Mouse (Mus musculus): Measurements from ENCODE around the gene Tub. TPM values are rescaled to one million over a fixed set of nuclear protein-coding genes. Genes with fewer than 3 reads are reported as not detected.

Gene Tub
- total and polyA plus RNA-seq, 2 experiments from 2014 or later, result 44.3 to 159 TPM

DNA sequence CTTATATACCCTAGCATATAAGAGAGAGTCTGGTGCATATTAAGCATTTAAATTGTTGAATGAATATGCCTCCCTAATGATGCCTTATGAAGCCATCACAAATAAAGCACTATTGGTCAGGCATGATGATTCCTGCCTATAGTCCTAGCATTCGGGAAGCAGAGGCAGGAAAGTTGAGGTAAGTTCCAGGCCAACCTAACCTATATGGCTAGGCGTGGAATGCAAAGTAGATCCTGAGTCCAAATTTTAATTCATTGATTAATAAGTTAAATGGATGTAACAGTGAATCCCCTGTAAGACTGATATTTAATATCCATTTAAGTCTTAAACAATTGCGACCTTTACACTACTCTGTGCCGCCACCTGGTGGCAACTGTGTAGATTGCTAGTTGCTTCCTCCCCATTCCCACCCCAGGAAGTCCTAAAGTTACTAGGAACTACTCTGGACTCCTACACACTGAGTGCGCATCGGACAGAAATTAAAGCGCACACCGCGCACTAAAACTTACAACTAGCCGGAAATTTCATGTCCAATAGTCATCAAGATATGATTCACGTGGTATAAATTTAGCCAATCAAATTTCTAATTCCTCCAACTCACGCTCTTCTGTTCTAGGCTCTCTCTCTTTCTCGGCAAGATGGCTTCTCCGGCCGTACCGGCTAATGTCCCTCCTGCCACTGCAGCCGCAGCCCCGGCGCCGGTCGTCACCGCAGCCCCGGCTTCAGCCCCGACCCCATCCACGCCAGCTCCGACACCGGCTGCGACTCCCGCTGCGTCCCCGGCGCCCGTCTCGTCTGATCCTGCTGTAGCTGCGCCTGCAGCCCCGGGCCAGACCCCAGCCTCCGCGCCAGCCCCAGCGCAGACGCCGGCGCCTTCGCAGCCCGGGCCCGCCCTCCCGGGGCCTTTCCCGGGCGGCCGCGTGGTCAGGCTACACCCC is 16.1 kb upstream of the Tub start, which contains the start of gene Eif3f:
Gene Eif3f, plus strand, starts transcription at position 624 of the 938 bp plus-strand sequence.
- peak; percentile 96 for TF ChIP-seq CTCF (IDR thresholded peaks at IDR 0.05)
- Histone ChIP-seq H3K27ac (ENCODE audit: low read depth, low read length) (peak within 1 kb of the TSS; percentile 87), H3K4me1 (ENCODE audit: insufficient read depth, low read length) (peaks cover 11% of the 10 kb centered on the region; the same call in 1 of the 2 replicates), H3K36me3 (ENCODE audit: insufficient read depth, low read length) (peaks cover 19% of the 10 kb centered on the region), H3K9me3 (ENCODE audit: low read length) (no peaks in the 10 kb centered on the region), H3K27me3 (ENCODE audit: insufficient read depth, low read length) (no peaks in the 10 kb centered on the region), H3K9ac (replicated peaks; ENCODE audit: low read length, poor library complexity, severe bottlenecking) (peak within 1 kb of the TSS; percentile 92), H3K4me3 (ENCODE audit: low read depth, low read length) (peak within 1 kb of the TSS; percentile 100), H3K4me2 (ENCODE audit: low read depth, low read length, poor library complexity, severe bottlenecking) (peak within 1 kb of the TSS; percentile 87)
- ATAC-seq (ENCODE audit: low FRiP score) (peak; percentile 97), DNase-seq (ENCODE audit: low spot score) (peak; percentile 99)
- WGBS, result 2% methylated on average over 50 of the region's 50 CpGs

DNA sequence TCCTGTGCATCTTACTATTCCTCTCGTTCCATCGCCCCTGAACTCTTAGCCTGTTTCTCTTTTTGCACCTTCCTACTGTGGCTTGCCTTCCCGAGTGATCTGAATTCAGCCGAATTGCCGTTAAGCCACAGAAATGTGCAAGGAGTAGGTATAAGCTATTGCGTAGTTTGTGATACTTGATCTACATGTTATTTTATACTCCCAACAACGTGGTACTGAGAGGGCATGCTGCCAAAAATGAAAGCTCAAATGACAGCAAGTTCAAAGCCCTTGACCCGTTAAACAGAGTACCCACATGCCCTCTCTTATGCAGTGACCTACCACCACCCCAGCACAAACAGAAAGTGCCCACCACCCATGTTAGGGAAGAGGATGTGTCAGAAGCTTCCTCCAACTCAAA is 15.3 kb upstream of the Tub start:
- Histone ChIP-seq H3K9ac (replicated peaks; ENCODE audit: low read length, poor library complexity, severe bottlenecking) (peak overlapping the region; percentile 92), H3K4me2 (ENCODE audit: low read depth, low read length, poor library complexity, severe bottlenecking) (peak overlapping the region; percentile 87), H3K27me3 (ENCODE audit: insufficient read depth, low read length) (no peaks in the 10 kb centered on the region), H3K4me1 (ENCODE audit: insufficient read depth, low read length) (peaks cover 11% of the 10 kb centered on the region; the same call in 1 of the 2 replicates), H3K9me3 (ENCODE audit: low read length) (no peaks in the 10 kb centered on the region), H3K27ac (ENCODE audit: low read depth, low read length) (peak overlapping the region; percentile 87), H3K4me3 (ENCODE audit: low read depth, low read length) (peak overlapping the region; percentile 100), H3K36me3 (ENCODE audit: insufficient read depth, low read length) (peaks cover 22% of the 10 kb centered on the region)
- 6% methylated on average over 8 of the region's 8 CpGs for WGBS
- ATAC-seq (ENCODE audit: low FRiP score), result no peak
- no peak for DNase-seq (ENCODE audit: low spot score)
- no peak for TF ChIP-seq CTCF (IDR thresholded peaks at IDR 0.05)

GRCm38 (mm10) chr7:108935411-108935810 is 14.7 kb upstream of the Tub start:
- no peak for TF ChIP-seq CTCF (IDR thresholded peaks at IDR 0.05)
- peak overlapping the region; percentile 92 for H3K9ac ChIP-seq (replicated peaks; ENCODE audit: low read length, poor library complexity, severe bottlenecking)
- no peaks in the 10 kb centered on the region for H3K9me3 ChIP-seq (ENCODE audit: low read length)
- peaks cover 27% of the 10 kb centered on the region for H3K36me3 ChIP-seq (ENCODE audit: insufficient read depth, low read length)
- H3K27ac ChIP-seq (ENCODE audit: low read depth, low read length), result no peak overlapping the region
- peaks cover 11% of the 10 kb centered on the region; the same call in 1 of the 2 replicates for H3K4me1 ChIP-seq (ENCODE audit: insufficient read depth, low read length)
- peak overlapping the region; percentile 87 for H3K4me2 ChIP-seq (ENCODE audit: low read depth, low read length, poor library complexity, severe bottlenecking)
- H3K4me3 ChIP-seq (ENCODE audit: low read depth, low read length), result peak overlapping the region; percentile 100
- no peaks in the 10 kb centered on the region for H3K27me3 ChIP-seq (ENCODE audit: insufficient read depth, low read length)
- no peak for DNase-seq (ENCODE audit: low spot score)
- no peak for ATAC-seq (ENCODE audit: low FRiP score)
- WGBS, result 89% methylated on average over 7 of the region's 7 CpGs

DNA sequence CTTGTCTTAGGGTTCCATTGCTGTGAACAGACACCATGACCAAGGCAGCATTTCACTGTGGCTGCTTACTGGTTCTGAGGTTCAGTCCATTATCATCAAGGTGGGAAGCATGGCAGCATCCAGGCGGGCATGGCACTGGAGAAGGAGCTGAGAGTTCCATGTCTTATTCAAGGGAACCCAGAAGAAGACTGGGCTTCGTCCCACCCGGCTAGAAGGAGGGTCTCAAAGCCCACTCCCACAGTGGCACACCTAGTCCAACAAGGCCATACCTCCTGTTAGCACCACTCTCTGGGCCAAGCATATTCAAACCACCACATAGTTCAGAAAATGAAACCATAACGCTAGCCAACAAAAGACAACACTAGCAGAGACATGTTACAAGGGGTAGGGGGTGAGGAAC is 13.5 kb upstream of the Tub start:
- no peaks in the 10 kb centered on the region for H3K9me3 ChIP-seq (ENCODE audit: low read length)
- ATAC-seq (ENCODE audit: low FRiP score), result no peak
- H3K4me3 ChIP-seq (ENCODE audit: low read depth, low read length), result no peak overlapping the region
- no peaks in the 10 kb centered on the region for H3K27me3 ChIP-seq (ENCODE audit: insufficient read depth, low read length)
- no peak overlapping the region for H3K27ac ChIP-seq (ENCODE audit: low read depth, low read length)
- H3K36me3 ChIP-seq (ENCODE audit: insufficient read depth, low read length), result peaks cover 39% of the 10 kb centered on the region
- H3K4me2 ChIP-seq (ENCODE audit: low read depth, low read length, poor library complexity, severe bottlenecking), result no peak overlapping the region
- H3K9ac ChIP-seq (replicated peaks; ENCODE audit: low read length, poor library complexity, severe bottlenecking), result no peak overlapping the region
- TF ChIP-seq CTCF (IDR thresholded peaks at IDR 0.05), result no peak
- DNase-seq (ENCODE audit: low spot score), result no peak
- peaks cover 11% of the 10 kb centered on the region; the same call in 1 of the 2 replicates for H3K4me1 ChIP-seq (ENCODE audit: insufficient read depth, low read length)
- 97% methylated on average over 4 of the region's 4 CpGs for WGBS

DNA sequence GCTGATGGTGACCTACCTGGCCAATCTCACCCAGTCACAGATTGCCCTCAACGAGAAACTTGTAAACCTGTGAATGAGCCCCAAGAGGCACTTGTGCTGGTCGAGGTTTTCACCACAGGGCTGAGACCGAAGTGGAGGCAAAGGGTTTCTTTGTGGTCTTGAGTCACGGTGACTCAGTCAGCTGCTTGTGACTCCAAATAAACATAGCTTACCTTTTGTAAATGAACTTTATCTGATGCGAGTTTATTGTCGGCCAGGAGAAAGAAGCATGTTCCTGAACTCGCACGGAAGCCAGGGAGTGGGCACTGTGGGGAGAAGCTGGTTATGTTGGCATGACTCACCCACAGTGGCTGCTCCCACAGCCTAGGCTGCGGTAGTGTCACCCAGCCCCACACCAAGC is 8.7 kb upstream of the Tub start:
- H3K4me3 ChIP-seq (ENCODE audit: low read depth, low read length), result no peak overlapping the region
- DNase-seq (ENCODE audit: low spot score), result no peak
- H3K36me3 ChIP-seq (ENCODE audit: insufficient read depth, low read length), result peaks cover 53% of the 10 kb centered on the region
- no peak overlapping the region for H3K9ac ChIP-seq (replicated peaks; ENCODE audit: low read length, poor library complexity, severe bottlenecking)
- no peaks in the 10 kb centered on the region for H3K9me3 ChIP-seq (ENCODE audit: low read length)
- H3K27ac ChIP-seq (ENCODE audit: low read depth, low read length), result no peak overlapping the region
- no peak overlapping the region for H3K4me2 ChIP-seq (ENCODE audit: low read depth, low read length, poor library complexity, severe bottlenecking)
- TF ChIP-seq CTCF (IDR thresholded peaks at IDR 0.05), result no peak
- no peaks in the 10 kb centered on the region for H3K27me3 ChIP-seq (ENCODE audit: insufficient read depth, low read length)
- no peaks in the 10 kb centered on the region for H3K4me1 ChIP-seq (ENCODE audit: insufficient read depth, low read length)
- ATAC-seq (ENCODE audit: low FRiP score), result no peak
- 96% methylated on average over 9 of the region's 9 CpGs for WGBS

DNA sequence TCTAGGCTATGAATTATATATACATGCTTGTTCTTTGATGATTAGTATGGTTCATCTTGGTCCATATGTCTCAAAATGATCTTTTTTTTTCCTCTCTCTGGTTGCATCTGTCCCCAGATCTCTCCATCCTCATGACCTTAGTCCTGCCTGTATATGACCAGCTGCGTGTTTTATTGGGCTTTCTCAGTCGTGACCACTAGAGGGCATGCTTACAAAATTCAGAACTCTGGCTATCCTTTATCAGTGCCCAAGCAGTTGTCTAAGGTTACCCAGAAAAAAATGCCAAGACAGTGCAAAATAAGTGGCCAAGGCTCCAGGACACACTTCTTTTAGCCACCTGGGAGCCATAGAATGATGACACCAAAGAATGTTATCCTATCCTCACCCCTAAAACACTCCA is 6.1 kb upstream of the Tub start:
- H3K9ac ChIP-seq (replicated peaks; ENCODE audit: low read length, poor library complexity, severe bottlenecking), result no peak overlapping the region
- ATAC-seq (ENCODE audit: low FRiP score) (peak; percentile 64; the same call in 1 of the 2 replicates), DNase-seq (ENCODE audit: low spot score) (peak; percentile 65)
- TF ChIP-seq CTCF (IDR thresholded peaks at IDR 0.05), result peak; percentile 88
- H3K9me3 ChIP-seq (ENCODE audit: low read length), result no peaks in the 10 kb centered on the region
- no peaks in the 10 kb centered on the region for H3K27me3 ChIP-seq (ENCODE audit: insufficient read depth, low read length)
- H3K36me3 ChIP-seq (ENCODE audit: insufficient read depth, low read length), result peaks cover 35% of the 10 kb centered on the region
- H3K4me1 ChIP-seq (ENCODE audit: insufficient read depth, low read length), result no peaks in the 10 kb centered on the region
- H3K4me2 ChIP-seq (ENCODE audit: low read depth, low read length, poor library complexity, severe bottlenecking), result no peak overlapping the region
- 2% methylated on average over 2 of the region's 2 CpGs for WGBS
- H3K4me3 ChIP-seq (ENCODE audit: low read depth, low read length), result no peak overlapping the region
- no peak overlapping the region for H3K27ac ChIP-seq (ENCODE audit: low read depth, low read length)

All from midbrain, postnatal 0 days (tissue).